Mouse (Mus musculus): ENCODE measurements around the gene Lbhd1. TPM values are rescaled to one million over a fixed set of nuclear protein-coding genes. Genes with fewer than 3 reads are reported as not detected.
A peak's percentile ranks its signal among the peaks of the same experiment; 100 is the strongest.

The Lbhd1 gene
- polyA plus RNA-seq, 1 experiment from 2014 or later = 88.7 TPM

DNA sequence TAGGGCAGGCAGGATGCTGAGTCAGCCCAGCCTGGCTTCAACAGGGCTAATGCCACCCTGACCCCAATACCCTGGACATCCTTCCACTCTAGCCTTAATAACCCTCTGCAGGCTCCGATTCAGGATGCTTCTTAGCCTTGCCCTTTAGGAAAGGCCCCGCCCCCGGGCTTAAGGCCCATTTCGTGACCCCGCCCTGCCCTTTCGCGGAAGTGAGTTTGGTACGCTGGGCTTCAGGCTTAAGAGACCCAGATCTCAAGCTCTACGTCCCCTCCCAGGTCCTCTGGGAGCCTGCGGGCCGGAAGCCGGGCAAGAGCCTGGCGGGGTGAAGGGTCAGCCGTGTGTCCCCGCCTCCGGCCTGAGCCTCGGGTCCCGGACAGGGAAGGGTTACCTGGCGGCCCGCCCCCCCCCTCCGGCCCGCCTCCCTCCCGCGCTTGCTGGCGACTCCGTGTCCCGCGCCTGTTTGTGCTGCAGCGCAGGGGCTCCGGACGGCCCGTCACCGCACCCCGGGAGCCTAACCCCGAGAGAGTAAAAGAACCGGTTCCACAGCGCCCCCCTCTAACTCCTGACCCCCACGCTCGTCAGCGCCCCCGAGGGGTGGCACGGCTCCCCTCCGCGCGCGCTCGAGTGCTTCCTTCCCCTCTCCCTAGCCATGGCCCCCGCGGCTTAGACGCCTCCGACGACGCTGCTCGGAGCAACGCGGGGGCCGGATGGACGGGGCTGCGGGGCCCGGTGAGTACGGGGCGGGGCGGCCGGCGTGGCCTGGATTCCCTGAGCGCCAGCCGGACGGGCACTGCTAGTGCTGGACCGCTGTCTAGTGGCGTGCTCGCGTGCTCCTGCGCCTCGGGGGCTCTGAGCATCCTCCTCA is 45.9 kb downstream of the Lbhd1 start, which contains the start of the genes Rom1 and Eml3:
Gene Rom1 (minus strand): TSS at position 133 of the 865 bp plus-strand sequence.
Gene Eml3 (plus strand): TSS at position 329 of the 865 bp plus-strand sequence.
- WGBS = under 1% methylated on average over 73 of the region's 74 CpGs
- Histone ChIP-seq H3K27me3 (ENCODE audit: insufficient read depth, poor library complexity, severe bottlenecking) (no peaks in the 10 kb centered on the region), H3K4me3 (peak within 1 kb of the TSS; percentile 82), H3K9me3 (no peaks in the 10 kb centered on the region), H3K4me1 (peaks cover 18% of the 10 kb centered on the region), H3K27ac (peak within 1 kb of the TSS; percentile 92), H3K36me3 (peaks cover 53% of the 10 kb centered on the region)
- peak; percentile 94 for DNase-seq (ENCODE audit: low spot score)

GRCm38 (mm10) chr19:8930117-8930516 is 46.6 kb downstream of the Lbhd1 start:
- H3K27ac ChIP-seq = peak overlapping the region; percentile 92
- H3K9me3 ChIP-seq = no peaks in the 10 kb centered on the region
- peaks cover 18% of the 10 kb centered on the region for H3K4me1 ChIP-seq
- peak overlapping the region; percentile 82 for H3K4me3 ChIP-seq
- H3K27me3 ChIP-seq (ENCODE audit: insufficient read depth, poor library complexity, severe bottlenecking) = no peaks in the 10 kb centered on the region
- peaks cover 60% of the 10 kb centered on the region for H3K36me3 ChIP-seq
- WGBS = 11% methylated on average over 11 of the region's 11 CpGs
- no peak for DNase-seq (ENCODE audit: low spot score)

DNA sequence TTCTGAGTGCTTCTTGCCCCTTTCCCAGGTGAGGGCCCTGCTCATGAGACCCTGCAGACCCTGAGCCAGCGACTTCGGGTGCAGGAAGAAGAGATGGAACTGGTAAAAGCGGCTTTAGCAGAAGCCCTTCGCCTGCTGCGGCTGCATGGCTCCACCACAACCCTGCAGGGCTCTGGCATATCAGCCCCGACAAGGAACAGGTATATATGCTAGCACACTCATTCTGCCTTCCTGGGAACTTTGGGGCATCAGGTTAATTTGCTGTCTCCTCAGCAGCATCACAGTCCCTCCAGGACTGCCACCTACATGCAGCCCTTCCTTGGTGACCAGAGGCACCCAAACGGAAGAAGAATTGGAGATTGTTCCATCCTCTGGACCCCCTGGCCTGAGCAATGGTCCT is 47.2 kb downstream of the Lbhd1 start:
- Histone ChIP-seq H3K4me3 (peak overlapping the region; percentile 82), H3K27ac (peak overlapping the region; percentile 92; the same call in 1 of the 2 replicates), H3K36me3 (peaks cover 60% of the 10 kb centered on the region), H3K4me1 (peaks cover 18% of the 10 kb centered on the region), H3K9me3 (no peaks in the 10 kb centered on the region), H3K27me3 (ENCODE audit: insufficient read depth, poor library complexity, severe bottlenecking) (no peaks in the 10 kb centered on the region)
- no peak for DNase-seq (ENCODE audit: low spot score)
- WGBS = 85% methylated on average over 7 of the region's 7 CpGs

GRCm38 (mm10) chr19:8936736-8937135 is 53.2 kb downstream of the Lbhd1 start:
- H3K27ac ChIP-seq = no peak overlapping the region
- H3K4me1 ChIP-seq = peaks cover 13% of the 10 kb centered on the region
- no peaks in the 10 kb centered on the region for H3K27me3 ChIP-seq (ENCODE audit: insufficient read depth, poor library complexity, severe bottlenecking)
- peaks cover 64% of the 10 kb centered on the region for H3K36me3 ChIP-seq
- H3K4me3 ChIP-seq = no peak overlapping the region
- no peak for DNase-seq (ENCODE audit: low spot score)
- H3K9me3 ChIP-seq = no peaks in the 10 kb centered on the region
- WGBS = 90% methylated on average over 2 of the region's 2 CpGs

GRCm38 (mm10) chr19:8940526-8941133 is 57.1 kb downstream of the Lbhd1 start:
- 85% methylated on average over 15 of the region's 15 CpGs for WGBS
- DNase-seq (ENCODE audit: low spot score) = peak; percentile 73
- Histone ChIP-seq H3K36me3 (peaks cover 54% of the 10 kb centered on the region), H3K4me1 (peaks cover 26% of the 10 kb centered on the region), H3K27me3 (ENCODE audit: insufficient read depth, poor library complexity, severe bottlenecking) (no peaks in the 10 kb centered on the region), H3K4me3 (no peak overlapping the region), H3K9me3 (no peaks in the 10 kb centered on the region), H3K27ac (no peak overlapping the region)

DNA sequence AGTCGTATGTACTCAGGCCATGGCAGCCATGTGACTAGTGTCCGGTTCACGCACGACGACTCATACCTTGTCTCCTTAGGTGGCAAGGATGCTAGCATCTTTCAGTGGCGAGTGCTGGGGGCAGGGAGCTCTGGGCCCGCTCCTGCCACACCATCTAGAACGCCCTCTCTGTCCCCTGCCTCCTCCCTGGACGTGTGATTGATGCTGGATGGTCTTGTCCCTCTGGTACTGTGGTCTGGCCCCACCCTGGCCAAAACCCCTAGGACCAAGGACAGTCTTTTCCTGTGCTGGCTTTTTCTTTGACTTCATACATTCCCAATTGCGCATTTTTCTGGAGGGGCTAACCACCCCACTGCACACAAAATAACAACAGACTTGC is 57.6 kb downstream of the Lbhd1 start:
- Histone ChIP-seq H3K36me3 (peaks cover 54% of the 10 kb centered on the region), H3K27ac (peak overlapping the region; percentile 99), H3K27me3 (ENCODE audit: insufficient read depth, poor library complexity, severe bottlenecking) (no peaks in the 10 kb centered on the region), H3K4me3 (peak overlapping the region; percentile 98), H3K9me3 (no peaks in the 10 kb centered on the region), H3K4me1 (peaks cover 26% of the 10 kb centered on the region)
- WGBS = 41% methylated on average over 10 of the region's 10 CpGs
- peak; percentile 76 for DNase-seq (ENCODE audit: low spot score)

DNA sequence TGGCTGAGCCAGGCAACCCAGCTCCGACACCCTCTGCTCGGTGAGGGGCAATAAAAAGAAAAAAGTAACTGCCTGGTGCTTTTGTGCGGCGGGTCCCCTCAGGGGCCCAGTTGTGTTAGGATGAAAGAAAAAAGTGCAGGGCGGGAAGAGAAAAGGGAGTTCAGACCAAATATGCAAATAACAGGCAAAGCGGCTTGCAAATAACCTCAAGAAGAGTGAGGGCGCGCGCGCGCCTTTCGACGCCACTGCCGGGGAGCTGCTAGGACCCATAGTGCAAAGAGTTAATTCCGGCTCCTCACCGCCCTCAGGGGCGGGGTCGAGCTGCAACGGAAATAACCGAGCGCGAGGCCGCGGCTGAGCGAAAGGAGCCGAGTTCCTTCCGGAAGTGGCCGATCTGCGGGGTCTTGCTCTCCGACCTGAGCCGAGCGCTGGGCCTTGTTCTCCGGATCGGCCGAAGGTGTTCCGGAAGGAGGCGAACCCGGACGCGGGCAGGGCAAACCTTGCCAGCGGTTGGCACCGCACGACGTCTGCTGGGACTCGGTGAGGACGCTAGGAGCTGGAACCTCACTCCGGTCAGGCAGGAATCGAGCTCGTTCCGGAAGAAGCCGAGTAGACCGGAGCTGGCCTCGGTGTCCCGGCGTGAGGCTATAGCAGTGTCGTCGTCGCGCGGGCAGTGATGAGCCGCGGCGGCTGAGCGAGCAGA is 58.1 kb downstream of the Lbhd1 start, which contains the start of gene Mta2:
Gene Mta2 (plus strand): TSS at position 361 of the 703 bp plus-strand sequence.
- H3K9me3 ChIP-seq = no peaks in the 10 kb centered on the region
- peaks cover 26% of the 10 kb centered on the region for H3K4me1 ChIP-seq
- peak; percentile 99 for DNase-seq (ENCODE audit: low spot score)
- H3K4me3 ChIP-seq = peak within 1 kb of the TSS; percentile 98
- peak within 1 kb of the TSS; percentile 99 for H3K27ac ChIP-seq
- WGBS = under 1% methylated on average over 64 of the region's 64 CpGs
- H3K36me3 ChIP-seq = peaks cover 54% of the 10 kb centered on the region
- H3K27me3 ChIP-seq (ENCODE audit: insufficient read depth, poor library complexity, severe bottlenecking) = no peaks in the 10 kb centered on the region

Small RNA genes within 50 kb of the gene (microRNA-seq; reads per million reads assigned to microRNA genes)
- not detected for gene Mir5136

Other genes with a start within 250 kb of the Lbhd1 start
- gene Chrm1, start 219.9 kb upstream of the Lbhd1 start, polyA plus RNA-seq (2016; fragmentation: Nextera tagmentation; extraction: Ambion mirVana) = 0.04 TPM in 1 of 2 replicates, not detected in the other
- gene Slc3a2, start 160.4 kb upstream of the Lbhd1 start, polyA plus RNA-seq (2016; fragmentation: Nextera tagmentation; extraction: Ambion mirVana) = 91.8 and 104 TPM in 2 replicates
- gene Wdr74, start 147.9 kb upstream of the Lbhd1 start, polyA plus RNA-seq (2016; fragmentation: Nextera tagmentation; extraction: Ambion mirVana) = 76.6 and 101 TPM in 2 replicates
- 1.6 and 2.1 TPM in 2 replicates for gene 1700092M07Rik, start 143.0 kb upstream of the Lbhd1 start, polyA plus RNA-seq (2016; fragmentation: Nextera tagmentation; extraction: Ambion mirVana)
- gene Stx5a, start 142.3 kb upstream of the Lbhd1 start, polyA plus RNA-seq (2016; fragmentation: Nextera tagmentation; extraction: Ambion mirVana) = 83.1 and 91.1 TPM in 2 replicates
- gene Nxf1, start 126.7 kb upstream of the Lbhd1 start, polyA plus RNA-seq (2016; fragmentation: Nextera tagmentation; extraction: Ambion mirVana) = 156 and 193 TPM in 2 replicates
- 134 and 136 TPM in 2 replicates for gene Tmem223, start 112.7 kb upstream of the Lbhd1 start, polyA plus RNA-seq (2016; fragmentation: Nextera tagmentation; extraction: Ambion mirVana)
- gene Tmem179b, start 109.3 kb upstream of the Lbhd1 start, polyA plus RNA-seq (2016; fragmentation: Nextera tagmentation; extraction: Ambion mirVana) = 57.4 and 60.0 TPM in 2 replicates
- 29.7 and 36.1 TPM in 2 replicates for gene Taf6l, start 97.3 kb upstream of the Lbhd1 start, polyA plus RNA-seq (2016; fragmentation: Nextera tagmentation; extraction: Ambion mirVana)
- gene Polr2g, start 85.2 kb upstream of the Lbhd1 start, polyA plus RNA-seq (2016; fragmentation: Nextera tagmentation; extraction: Ambion mirVana) = 159 and 172 TPM in 2 replicates
- gene Zbtb3, start 81.2 kb upstream of the Lbhd1 start, polyA plus RNA-seq (2016; fragmentation: Nextera tagmentation; extraction: Ambion mirVana) = 5.4 and 5.9 TPM in 2 replicates
- 43.2 and 51.3 TPM in 2 replicates for gene Ttc9c, start 64.4 kb upstream of the Lbhd1 start, polyA plus RNA-seq (2016; fragmentation: Nextera tagmentation; extraction: Ambion mirVana)
- 2.8 and 4.6 TPM in 2 replicates for gene Hnrnpul2, start 63.7 kb upstream of the Lbhd1 start, polyA plus RNA-seq (2016; fragmentation: Nextera tagmentation; extraction: Ambion mirVana)
- not detected in 2 replicates for gene AC129217.1, start 54.0 kb upstream of the Lbhd1 start, polyA plus RNA-seq (2016; fragmentation: Nextera tagmentation; extraction: Ambion mirVana)
- gene Bscl2, start 46.3 kb upstream of the Lbhd1 start, polyA plus RNA-seq (2016; fragmentation: Nextera tagmentation; extraction: Ambion mirVana) = 46.2 and 51.1 TPM in 2 replicates
- 2.6 and 4.7 TPM in 2 replicates for gene Gng3, start 44.5 kb upstream of the Lbhd1 start, polyA plus RNA-seq (2016; fragmentation: Nextera tagmentation; extraction: Ambion mirVana)
- 0.36 and 0.51 TPM in 2 replicates for gene Lrrn4cl, start 33.0 kb upstream of the Lbhd1 start, polyA plus RNA-seq (2016; fragmentation: Nextera tagmentation; extraction: Ambion mirVana)
- 156 and 193 TPM in 2 replicates for gene Ubxn1, start 12.2 kb upstream of the Lbhd1 start, polyA plus RNA-seq (2016; fragmentation: Nextera tagmentation; extraction: Ambion mirVana)
- gene Uqcc3, start 2.8 kb upstream of the Lbhd1 start, polyA plus RNA-seq (2016; fragmentation: Nextera tagmentation; extraction: Ambion mirVana) = 58.9 and 59.4 TPM in 2 replicates
- gene Gm49403, start 198 bp downstream of the Lbhd1 start, polyA plus RNA-seq (2016; fragmentation: Nextera tagmentation; extraction: Ambion mirVana) = not detected in 2 replicates
- gene 1810009A15Rik, start 5.1 kb downstream of the Lbhd1 start, polyA plus RNA-seq (2016; fragmentation: Nextera tagmentation; extraction: Ambion mirVana) = 106 and 140 TPM in 2 replicates
- not detected in 2 replicates for gene Gm49416, start 5.2 kb downstream of the Lbhd1 start, polyA plus RNA-seq (2016; fragmentation: Nextera tagmentation; extraction: Ambion mirVana)
- gene Ints5, start 9.3 kb downstream of the Lbhd1 start, polyA plus RNA-seq (2016; fragmentation: Nextera tagmentation; extraction: Ambion mirVana) = 35.8 and 39.0 TPM in 2 replicates
- gene Ganab, start 14.3 kb downstream of the Lbhd1 start, polyA plus RNA-seq (2016; fragmentation: Nextera tagmentation; extraction: Ambion mirVana) = 91.4 and 103 TPM in 2 replicates
- gene B3gat3, start 36.6 kb downstream of the Lbhd1 start, polyA plus RNA-seq (2016; fragmentation: Nextera tagmentation; extraction: Ambion mirVana) = 52.0 and 57.9 TPM in 2 replicates
- 3.2 and 5.2 TPM in 2 replicates for gene Rom1, start 45.6 kb downstream of the Lbhd1 start, polyA plus RNA-seq (2016; fragmentation: Nextera tagmentation; extraction: Ambion mirVana)
- gene Eml3, start 45.8 kb downstream of the Lbhd1 start, polyA plus RNA-seq (2016; fragmentation: Nextera tagmentation; extraction: Ambion mirVana) = 17.4 and 24.4 TPM in 2 replicates
- gene Mta2, start 58.1 kb downstream of the Lbhd1 start, polyA plus RNA-seq (2016; fragmentation: Nextera tagmentation; extraction: Ambion mirVana) = 113 and 140 TPM in 2 replicates
- 25.7 and 32.8 TPM in 2 replicates for gene Tut1, start 70.1 kb downstream of the Lbhd1 start, polyA plus RNA-seq (2016; fragmentation: Nextera tagmentation; extraction: Ambion mirVana)
- 378 and 459 TPM in 2 replicates for gene Eef1g, start 83.3 kb downstream of the Lbhd1 start, polyA plus RNA-seq (2016; fragmentation: Nextera tagmentation; extraction: Ambion mirVana)
- gene Ahnak, start 105.6 kb downstream of the Lbhd1 start, polyA plus RNA-seq (2016; fragmentation: Nextera tagmentation; extraction: Ambion mirVana) = 15.1 and 19.4 TPM in 2 replicates
- gene Scgb1a1, start 204.2 kb downstream of the Lbhd1 start, polyA plus RNA-seq (2016; fragmentation: Nextera tagmentation; extraction: Ambion mirVana) = not detected in 2 replicates

Data from heart, embryonic 10.5 days (tissue).